Comparison of ENCODE assay signal across 22 mouse cellular contexts in the genomic region with DNA sequence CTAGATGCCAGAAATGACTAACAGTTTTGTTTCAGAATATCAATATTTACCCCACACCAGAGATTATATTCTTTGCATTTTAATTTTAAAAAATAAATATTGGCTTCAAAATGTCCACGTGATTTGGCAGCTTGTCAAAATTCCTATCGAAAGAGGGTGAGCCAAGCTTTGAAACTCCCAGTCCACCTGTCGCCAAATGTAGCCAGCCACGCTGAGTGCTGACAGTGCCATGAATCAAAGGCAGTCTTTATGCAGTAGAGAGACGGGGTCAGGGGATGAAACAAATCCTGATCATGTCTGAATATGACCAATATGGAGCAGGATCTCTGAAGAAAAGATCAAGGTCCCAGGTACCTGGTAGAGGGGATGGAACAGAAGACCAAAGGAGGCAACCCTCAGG. TPM values are rescaled to one million over a fixed set of nuclear protein-coding genes. Genes with fewer than 3 reads are reported as not detected.
DNase-seq lines count a peak whose midpoint lies in the region; ATAC-seq and TF ChIP-seq lines count a peak whose summit lies in the region.
"Had no signal": no experiment of that assay in that cellular context is flagged by ENCODE, and none has a peak within 500 bp of the region (broad histone marks: within the 10 kb centered on the region; RNA-seq: fewer than 3 reads in every experiment).

No protein-coding gene starts in this region.

- no peak overlapping the region for H3K4me2 ChIP-seq in lung, embryonic 14.5 days
- H3K4me2 ChIP-seq in forebrain, embryonic 13.5 days: no peak overlapping the region
- H3K4me2 ChIP-seq: embryonic facial prominence, embryonic 13.5 days; embryonic facial prominence, embryonic 15.5 days; forebrain, embryonic 12.5 days; forebrain, embryonic 15.5 days had no signal

- no peak overlapping the region for H3K9ac ChIP-seq in lung, embryonic 14.5 days
- H3K9ac ChIP-seq in forebrain, embryonic 13.5 days: no peak overlapping the region
- H3K9ac ChIP-seq: embryonic facial prominence, embryonic 13.5 days; embryonic facial prominence, embryonic 15.5 days; forebrain, embryonic 12.5 days; forebrain, embryonic 15.5 days; forebrain, postnatal 0 days had no signal

- H3K36me3 ChIP-seq in lung, embryonic 14.5 days (ENCODE audit: insufficient read depth): no peaks in the 10 kb centered on the region
- H3K36me3 ChIP-seq in forebrain, embryonic 13.5 days (ENCODE audit: poor library complexity, severe bottlenecking): no peaks in the 10 kb centered on the region
- H3K36me3 ChIP-seq: embryonic facial prominence, embryonic 13.5 days; embryonic facial prominence, embryonic 15.5 days; forebrain, embryonic 10.5 days; forebrain, embryonic 12.5 days; forebrain, embryonic 15.5 days had no signal

- TF ChIP-seq POLR2A in lung, adult 2 months (IDR thresholded peaks at IDR 0.05; ENCODE audit: borderline replicate concordance, extremely low read depth, low read depth, low read length): no peak

- no peaks in the 10 kb centered on the region for H3K9me3 ChIP-seq in lung, embryonic 14.5 days (ENCODE audit: low read depth, low read length)
- no peaks in the 10 kb centered on the region for H3K9me3 ChIP-seq in forebrain, embryonic 13.5 days (replicated peaks)
- H3K9me3 ChIP-seq: embryonic facial prominence, embryonic 13.5 days; embryonic facial prominence, embryonic 15.5 days; forebrain, embryonic 10.5 days; forebrain, embryonic 12.5 days; forebrain, embryonic 15.5 days had no signal

- no peak overlapping the region for H3K27ac ChIP-seq in lung, embryonic 14.5 days (ENCODE audit: low read depth)
- no peak overlapping the region for H3K27ac ChIP-seq in forebrain, embryonic 13.5 days
- H3K27ac ChIP-seq: embryonic facial prominence, embryonic 13.5 days; embryonic facial prominence, embryonic 15.5 days; forebrain, embryonic 10.5 days; forebrain, embryonic 12.5 days; forebrain, embryonic 15.5 days had no signal

- no peak overlapping the region for H3K4me3 ChIP-seq in lung, embryonic 14.5 days (ENCODE audit: low read depth, low read length)
- no peak overlapping the region for H3K4me3 ChIP-seq in lung, adult 2 months (replicated peaks; ENCODE audit: extremely low read depth, low read depth, low read length)
- H3K4me3 ChIP-seq in forebrain, embryonic 13.5 days: no peak overlapping the region
- H3K4me3 ChIP-seq: embryonic facial prominence, embryonic 13.5 days; embryonic facial prominence, embryonic 15.5 days; erythroblast, embryonic 14.5 days; forebrain, embryonic 10.5 days; forebrain, embryonic 12.5 days; forebrain, embryonic 15.5 days had no signal

- peak; percentile 35 to 64 for DNase-seq in cerebellum, postnatal 10 days
- no peak for DNase-seq in cerebellum, adult 11-12 months
- peak; percentile 31 for DNase-seq in lung, embryonic 14.5 days
- DNase-seq in lung, adult 2 months: no peak
- DNase-seq: adrenal gland, adult 2 months; adrenal gland, postnatal 10 days; adrenal gland, postnatal 25 days; B cell, adult 2 months; cerebellum, adult 11 months; cerebellum, adult 9-10 months; cerebellum, postnatal 36 days; embryo, embryonic 11 days; forebrain, postnatal 0 days had no signal

- H3K4me1 ChIP-seq in lung, embryonic 14.5 days (ENCODE audit: insufficient read depth): no peaks in the 10 kb centered on the region
- H3K4me1 ChIP-seq in lung, adult 2 months (ENCODE audit: control insufficient read depth, insufficient read depth, low read length): no peaks in the 10 kb centered on the region
- H3K4me1 ChIP-seq in forebrain, embryonic 13.5 days: peaks cover 13% of the 10 kb centered on the region; the same call in 1 of the 2 replicates

- H3K27me3 ChIP-seq in lung, embryonic 14.5 days (ENCODE audit: insufficient read depth, low read length): peaks cover 37% of the 10 kb centered on the region
- peaks cover 48% of the 10 kb centered on the region for H3K27me3 ChIP-seq in forebrain, embryonic 13.5 days

- ATAC-seq in lung, embryonic 14.5 days (ENCODE audit: insufficient read depth): no peak
- ATAC-seq in forebrain, embryonic 13.5 days: no peak
- ATAC-seq: forebrain, embryonic 15.5 days; forebrain, postnatal 0 days had no signal

- WGBS in lung, embryonic 14.5 days: 32% methylated on average over 5 of the region's 5 CpGs
- 37% methylated on average over 5 of the region's 5 CpGs for WGBS in lung, adult 2 months
- WGBS in forebrain, embryonic 13.5 days: 76% methylated on average over 5 of the region's 5 CpGs

- TF ChIP-seq CTCF in lung, embryonic 14.5 days (IDR thresholded peaks at IDR 0.05; ENCODE audit: low read depth): no peak
- TF ChIP-seq CTCF in lung, adult 2 months (IDR thresholded peaks at IDR 0.05; ENCODE audit: insufficient read depth, low read length): no peak

RNA-seq across cellular contexts. Expression of gene Kndc1, which starts 2.7 kb away (rescaled TPM):
- 0.45 and 0.53 TPM in 2 replicates for polyA plus RNA-seq in lung, embryonic 14.5 days (2014; fragmentation: Nextera tagmentation; extraction: Ambion mirVana)
- polyA plus RNA-seq in lung, adult 2 months (2012; rRNA removed): 4.8 and 5.6 TPM in 2 replicates
- 2.1 and 3.1 TPM in 2 replicates for polyA plus RNA-seq in forebrain, embryonic 13.5 days (2015; fragmentation: Nextera tagmentation; extraction: Ambion mirVana)
- polyA plus RNA-seq: erythroblast, embryonic 14.5 days had no signal

RNA-seq across cellular contexts. Expression of gene Utf1, which starts 51.8 kb away (rescaled TPM):
- polyA plus RNA-seq in lung, embryonic 14.5 days (2014; fragmentation: Nextera tagmentation; extraction: Ambion mirVana): 0.14 TPM in 1 of 2 replicates, not detected in the other
- 0.09 TPM in 1 of 2 replicates, not detected in the other for polyA plus RNA-seq in lung, adult 2 months (2012; rRNA removed)
- polyA plus RNA-seq in forebrain, embryonic 13.5 days (2015; fragmentation: Nextera tagmentation; extraction: Ambion mirVana): not detected in 2 replicates
- polyA plus RNA-seq: brain, embryonic 14.5 days; embryonic facial prominence, embryonic 11.5 days; erythroblast, embryonic 14.5 days; forebrain, embryonic 10.5 days; forebrain, embryonic 12.5 days; forebrain, embryonic 15.5 days; forebrain, postnatal 0 days had no signal

RNA-seq across cellular contexts. Expression of gene Adgra1, which starts 57.8 kb away (rescaled TPM):
- not detected in 2 replicates for polyA plus RNA-seq in lung, embryonic 14.5 days (2014; fragmentation: Nextera tagmentation; extraction: Ambion mirVana)
- 0.09 and 0.12 TPM in 2 replicates for polyA plus RNA-seq in lung, adult 2 months (2012; rRNA removed)
- 12.7 and 13.7 TPM in 2 replicates for polyA plus RNA-seq in forebrain, embryonic 13.5 days (2015; fragmentation: Nextera tagmentation; extraction: Ambion mirVana)
- polyA plus RNA-seq: erythroblast, embryonic 14.5 days had no signal

Comparison
In these comparisons a context has a peak if more than half of its experiments do, and no peak if none do; other contexts are left out.
1. DNase-seq: peak in cerebellum, postnatal 10 days (2 of 2) and lung, embryonic 14.5 days (single experiment); none in cerebellum, adult 11-12 months (single experiment) and lung, adult 2 months (single experiment).
2. RNA of gene Adgra1, which starts 57.8 kb away (polyA plus RNA-seq): 12.7 to 13.7 TPM in forebrain, embryonic 13.5 days; 0.09 to 0.12 TPM in lung, adult 2 months and not detected in lung, embryonic 14.5 days; every median in the first group is over 10 times any median in the second.